Mouse (Mus musculus): ENCODE data around the gene Olfr1337. TPM values are rescaled to one million over a fixed set of nuclear protein-coding genes. Genes with fewer than 3 reads are reported as not detected.
"Not testable (repeated sequence)": the region's sequence is repeated elsewhere in the genome, so short reads cannot be mapped to it uniquely, and the experiment has no call there.

The Olfr1337 gene
- polyA plus RNA-seq (2015; fragmentation: Nextera tagmentation; extraction: Ambion mirVana), result not detected in 2 replicates

- H3K9me3 ChIP-seq, result no peaks in the 10 kb centered on the region
Observed at GRCm38 (mm10) chr4:118782486-118782885, at the start of gene Olfr1337. Olfr1337 (minus strand) TSS chr4:118782586.

GRCm38 (mm10) chr4:118818921-118819320 is 36.5 kb upstream of the Olfr1337 start:
- Histone ChIP-seq H3K4me2 (replicated peaks) (no peak overlapping the region), H3K27me3 (no peaks in the 10 kb centered on the region), H3K36me3 (no peaks in the 10 kb centered on the region), H3K9ac (replicated peaks) (no peak overlapping the region), H3K27ac (replicated peaks) (no peak overlapping the region), H3K4me1 (no peaks in the 10 kb centered on the region), H3K4me3 (no peak overlapping the region), H3K9me3 (no peaks in the 10 kb centered on the region)
- 87% methylated on average over 1 of the region's 1 CpGs for WGBS
- no peak for ATAC-seq (replicated peaks)

More at GRCm38 (mm10) chr4:118782486-118782885, at the start of gene Olfr1337:
- Histone ChIP-seq H3K36me3 (no peaks in the 10 kb centered on the region), H3K27me3 (no peaks in the 10 kb centered on the region), H3K4me1 (no peaks in the 10 kb centered on the region), H3K4me3 (no peak within 1 kb of the TSS), H3K9ac (replicated peaks) (no peak within 1 kb of the TSS), H3K4me2 (replicated peaks) (no peak within 1 kb of the TSS), H3K27ac (replicated peaks) (no peak within 1 kb of the TSS)
- no peak for ATAC-seq (replicated peaks)
- WGBS, result 74% methylated on average over 2 of the region's 2 CpGs

- Histone ChIP-seq H3K27me3 (no peaks in the 10 kb centered on the region), H3K4me1 (no peaks in the 10 kb centered on the region), H3K4me3 (no peak within 1 kb of the TSS), H3K9me3 (no peaks in the 10 kb centered on the region), H3K9ac (replicated peaks) (no peak within 1 kb of the TSS), H3K27ac (replicated peaks) (no peak within 1 kb of the TSS), H3K36me3 (no peaks in the 10 kb centered on the region), H3K4me2 (replicated peaks) (no peak within 1 kb of the TSS)
- WGBS, result 89% methylated on average over 4 of the region's 4 CpGs
- ATAC-seq (replicated peaks), result no peak
Observed at GRCm38 (mm10) chr4:118809844-118810243, 27.5 kb upstream of the Olfr1337 start, which contains the start of gene Olfr1335. Olfr1335 (minus strand) TSS chr4:118809944.

- H3K36me3 ChIP-seq; H3K4me1 ChIP-seq; H3K4me2 ChIP-seq (replicated peaks); ATAC-seq (replicated peaks); H3K27ac ChIP-seq (replicated peaks); H3K4me3 ChIP-seq; H3K9ac ChIP-seq (replicated peaks); H3K27me3 ChIP-seq; H3K9me3 ChIP-seq: not testable (repeated sequence)
Observed at GRCm38 (mm10) chr4:118792796-118793195, 10.4 kb upstream of the Olfr1337 start.

- Histone ChIP-seq H3K27ac (replicated peaks) (no peak within 1 kb of the TSS), H3K4me3 (no peak within 1 kb of the TSS), H3K9ac (replicated peaks) (no peak within 1 kb of the TSS), H3K27me3 (no peaks in the 10 kb centered on the region), H3K4me2 (replicated peaks) (no peak within 1 kb of the TSS), H3K9me3 (no peaks in the 10 kb centered on the region), H3K4me1 (no peaks in the 10 kb centered on the region), H3K36me3 (no peaks in the 10 kb centered on the region)
- no peak for ATAC-seq (replicated peaks)
- 73% methylated on average over 1 of the region's 1 CpGs for WGBS
Observed at GRCm38 (mm10) chr4:118758637-118759036, 23.7 kb downstream of the Olfr1337 start, which contains the start of gene Olfr1338. Olfr1338 (minus strand) TSS chr4:118758737.

GRCm38 (mm10) chr4:118741881-118742280 is 40.5 kb downstream of the Olfr1337 start:
- peak overlapping the region; percentile 10; the same call in 1 of the 2 replicates for H3K4me2 ChIP-seq (replicated peaks)
- H3K4me3 ChIP-seq, result no peak overlapping the region
- 0 out of 2 replicates have a peak, but pooled peaks cover 3% of the 10 kb centered on the region for H3K27me3 ChIP-seq
- no peaks in the 10 kb centered on the region for H3K9me3 ChIP-seq
- ATAC-seq (replicated peaks), result no peak
- WGBS, result 3% methylated on average over 16 of the region's 16 CpGs
- no peaks in the 10 kb centered on the region for H3K4me1 ChIP-seq
- no peak overlapping the region for H3K27ac ChIP-seq (replicated peaks)
- no peak overlapping the region for H3K9ac ChIP-seq (replicated peaks)
- no peaks in the 10 kb centered on the region for H3K36me3 ChIP-seq

GRCm38 (mm10) chr4:118740988-118741698 is 41.2 kb downstream of the Olfr1337 start:
- no peak for ATAC-seq (replicated peaks)
- Histone ChIP-seq H3K27ac (replicated peaks) (no peak overlapping the region), H3K4me1 (no peaks in the 10 kb centered on the region), H3K27me3 (0 out of 2 replicates have a peak, but pooled peaks cover 3% of the 10 kb centered on the region), H3K9me3 (no peaks in the 10 kb centered on the region), H3K4me3 (no peak overlapping the region), H3K9ac (replicated peaks) (no peak overlapping the region), H3K36me3 (no peaks in the 10 kb centered on the region), H3K4me2 (replicated peaks) (peak overlapping the region; percentile 10; the same call in 1 of the 2 replicates)
- WGBS, result 6% methylated on average over 11 of the region's 11 CpGs

- 52% methylated on average over 3 of the region's 3 CpGs for WGBS
- no peak overlapping the region for H3K27ac ChIP-seq (replicated peaks)
- no peaks in the 10 kb centered on the region for H3K4me1 ChIP-seq
- no peaks in the 10 kb centered on the region for H3K36me3 ChIP-seq
- no peak overlapping the region for H3K4me2 ChIP-seq (replicated peaks)
- H3K9me3 ChIP-seq, result no peaks in the 10 kb centered on the region
- H3K27me3 ChIP-seq, result 0 out of 2 replicates have a peak, but pooled peaks cover 3% of the 10 kb centered on the region
- no peak overlapping the region for H3K4me3 ChIP-seq
- H3K9ac ChIP-seq (replicated peaks), result no peak overlapping the region
- no peak for ATAC-seq (replicated peaks)
Observed at GRCm38 (mm10) chr4:118739574-118739973, 42.8 kb downstream of the Olfr1337 start.

GRCm38 (mm10) chr4:118731875-118732274 is 50.5 kb downstream of the Olfr1337 start, which contains the start of gene Olfr1339:
Olfr1339 (plus strand) TSS chr4:118732175.
- WGBS, result 85% methylated on average over 1 of the region's 1 CpGs
- no peaks in the 10 kb centered on the region for H3K4me1 ChIP-seq
- ATAC-seq (replicated peaks), result no peak

More at GRCm38 (mm10) chr4:118731875-118732274, 50.5 kb downstream of the Olfr1337 start, which contains the start of gene Olfr1339:
- H3K27ac ChIP-seq (replicated peaks), result no peak within 1 kb of the TSS
- H3K36me3 ChIP-seq, result no peaks in the 10 kb centered on the region
- H3K4me2 ChIP-seq (replicated peaks), result no peak within 1 kb of the TSS
- no peak within 1 kb of the TSS for H3K4me3 ChIP-seq
- H3K9ac ChIP-seq (replicated peaks), result no peak within 1 kb of the TSS
- H3K27me3 ChIP-seq, result no peaks in the 10 kb centered on the region
- no peaks in the 10 kb centered on the region for H3K9me3 ChIP-seq

Other genes with a start within 250 kb of the Olfr1337 start
- 0.09 and 0.27 TPM in 2 replicates for gene Tmem125, start 238.5 kb downstream of the Olfr1337 start, polyA plus RNA-seq (2015; fragmentation: Nextera tagmentation; extraction: Ambion mirVana)
- 0.52 and 0.73 TPM in 2 replicates for gene Cfap57, start 161.8 kb downstream of the Olfr1337 start, polyA plus RNA-seq (2015; fragmentation: Nextera tagmentation; extraction: Ambion mirVana)
- gene Ebna1bp2, start 161.8 kb downstream of the Olfr1337 start, polyA plus RNA-seq (2015; fragmentation: Nextera tagmentation; extraction: Ambion mirVana), result 140 and 150 TPM in 2 replicates
- not detected in 2 replicates for gene Olfr62, start 123.6 kb downstream of the Olfr1337 start, polyA plus RNA-seq (2015; fragmentation: Nextera tagmentation; extraction: Ambion mirVana)
- 0.06 TPM in 1 of 2 replicates, not detected in the other for gene Olfr1342, start 89.8 kb downstream of the Olfr1337 start, polyA plus RNA-seq (2015; fragmentation: Nextera tagmentation; extraction: Ambion mirVana)
- gene Olfr1341, start 79.1 kb downstream of the Olfr1337 start, polyA plus RNA-seq (2015; fragmentation: Nextera tagmentation; extraction: Ambion mirVana), result not detected in 2 replicates
- gene Olfr1340, start 62.4 kb downstream of the Olfr1337 start, polyA plus RNA-seq (2015; fragmentation: Nextera tagmentation; extraction: Ambion mirVana), result not detected in 2 replicates
- gene Olfr1339, start 50.4 kb downstream of the Olfr1337 start, polyA plus RNA-seq (2015; fragmentation: Nextera tagmentation; extraction: Ambion mirVana), result not detected in 2 replicates
- gene Olfr1338, start 23.8 kb downstream of the Olfr1337 start, polyA plus RNA-seq (2015; fragmentation: Nextera tagmentation; extraction: Ambion mirVana), result not detected in 2 replicates
- not detected in 2 replicates for gene Olfr1335, start 27.4 kb upstream of the Olfr1337 start, polyA plus RNA-seq (2015; fragmentation: Nextera tagmentation; extraction: Ambion mirVana)
- not detected in 2 replicates for gene Olfr1333, start 53.7 kb upstream of the Olfr1337 start, polyA plus RNA-seq (2015; fragmentation: Nextera tagmentation; extraction: Ambion mirVana)
- gene Olfr1331, start 82.1 kb upstream of the Olfr1337 start, polyA plus RNA-seq (2015; fragmentation: Nextera tagmentation; extraction: Ambion mirVana), result not detected in 2 replicates
- gene Olfr1330, start 106.0 kb upstream of the Olfr1337 start, polyA plus RNA-seq (2015; fragmentation: Nextera tagmentation; extraction: Ambion mirVana), result not detected in 2 replicates
- gene Olfr1329, start 134.9 kb upstream of the Olfr1337 start, polyA plus RNA-seq (2015; fragmentation: Nextera tagmentation; extraction: Ambion mirVana), result not detected in 2 replicates
- not detected in 2 replicates for gene Olfr1328, start 156.0 kb upstream of the Olfr1337 start, polyA plus RNA-seq (2015; fragmentation: Nextera tagmentation; extraction: Ambion mirVana)
- gene Lao1, start 179.0 kb upstream of the Olfr1337 start, polyA plus RNA-seq (2015; fragmentation: Nextera tagmentation; extraction: Ambion mirVana), result 0.28 and 0.29 TPM in 2 replicates